Mouse (Mus musculus): ENCODE results near the gene Irf2.

Gene Irf2

DNA sequence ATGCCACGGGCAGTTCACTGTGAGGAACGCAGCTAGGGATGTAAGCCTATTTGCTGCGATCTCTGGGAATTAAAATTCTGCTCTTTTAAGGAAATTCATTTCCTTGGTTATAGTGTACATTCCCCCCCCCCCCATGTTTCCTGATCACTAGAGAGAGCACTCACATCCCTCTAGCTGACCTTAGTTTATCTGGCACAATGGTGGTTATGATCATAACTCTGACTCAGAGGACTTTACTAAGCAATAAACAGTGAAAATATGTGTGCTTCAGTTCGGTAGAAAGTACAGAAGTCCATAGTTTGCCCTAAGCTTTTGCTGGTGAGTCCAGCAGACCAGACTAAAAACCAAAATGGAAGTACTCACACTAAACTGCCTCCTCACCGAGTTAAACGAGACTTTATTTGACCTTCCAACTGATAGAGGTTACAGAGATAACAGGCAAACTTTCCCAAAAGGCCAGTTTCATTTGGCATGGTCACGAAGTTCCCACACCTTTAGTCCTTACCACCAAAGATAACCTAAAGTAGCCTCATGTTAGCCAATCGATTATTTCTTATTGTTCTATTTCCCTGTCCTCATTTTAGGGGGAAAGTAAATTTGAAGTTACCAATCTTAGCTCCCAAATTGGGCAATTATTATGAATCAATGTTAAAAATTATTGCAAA is 142.4 kb downstream of the Irf2 start:
- no peak for DNase-seq (ENCODE audit: low read depth, low spot score)

DNA sequence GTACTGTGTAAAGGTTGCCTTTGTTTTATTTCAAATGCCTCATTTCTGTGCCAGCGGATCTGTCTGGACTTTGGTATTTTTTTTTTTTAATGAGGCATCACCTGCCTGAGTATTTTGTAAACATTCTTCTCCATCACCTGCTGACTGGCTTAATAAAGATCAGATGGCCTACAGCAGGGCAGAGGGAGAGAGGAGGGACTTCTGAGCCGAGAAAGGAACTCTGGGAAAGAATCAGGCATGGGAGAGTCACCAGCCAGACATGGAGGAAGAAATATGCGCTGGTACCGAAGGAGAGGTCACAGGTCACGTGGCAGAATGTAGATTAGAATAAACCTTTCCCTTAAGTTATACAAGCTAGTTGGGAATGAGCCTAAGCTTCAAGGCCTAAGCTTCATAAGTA is 143.2 kb downstream of the Irf2 start:
- no peak for DNase-seq (ENCODE audit: low read depth, low spot score)

DNA sequence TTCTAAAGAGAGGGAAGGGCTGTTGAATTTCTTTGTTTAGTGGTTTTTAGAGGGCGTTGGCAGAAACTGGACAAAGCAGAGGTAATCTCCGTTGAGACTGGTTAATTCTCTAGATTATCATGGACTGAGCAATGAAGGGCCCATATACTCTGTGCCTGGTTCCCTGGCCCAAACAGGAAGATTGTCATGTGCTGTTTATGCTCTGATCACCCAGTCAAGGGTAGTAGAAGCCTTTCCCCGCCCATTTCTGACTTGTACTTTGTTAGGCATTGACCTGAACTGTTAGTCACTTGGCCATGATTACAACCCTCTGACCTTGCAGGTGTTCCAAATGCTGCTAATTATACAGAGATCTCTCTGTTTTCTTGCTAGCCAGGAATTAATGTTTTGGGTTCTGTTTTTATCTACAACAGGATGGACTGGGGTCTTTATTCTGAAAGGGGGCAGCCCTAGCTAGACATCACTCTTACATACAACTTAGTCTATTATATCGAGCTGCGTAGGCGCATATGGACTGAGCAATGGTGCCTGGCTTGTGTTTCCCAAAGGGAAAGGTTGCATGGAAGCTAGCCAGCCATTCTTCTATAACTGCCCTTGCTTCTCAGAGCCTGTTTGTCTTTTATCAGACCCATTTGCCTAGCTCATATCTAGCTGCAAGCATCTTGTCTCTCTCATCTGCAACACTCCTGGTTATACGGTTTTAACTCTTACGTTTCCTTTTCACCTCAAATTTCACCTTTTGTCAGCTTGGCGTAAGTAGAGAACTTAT is 143.9 kb downstream of the Irf2 start:
- no peak for DNase-seq (ENCODE audit: low read depth, low spot score)

- DNase-seq (ENCODE audit: low read depth, low spot score): no peak
Observed at GRCm38 (mm10) chr8:46885786-46886185, 146.3 kb downstream of the Irf2 start.

GRCm38 (mm10) chr8:46886216-46886615 is 146.7 kb downstream of the Irf2 start:
- no peak for DNase-seq (ENCODE audit: low read depth, low spot score)

GRCm38 (mm10) chr8:46887396-46887795 is 147.9 kb downstream of the Irf2 start:
- DNase-seq (ENCODE audit: low read depth, low spot score): no peak

DNA sequence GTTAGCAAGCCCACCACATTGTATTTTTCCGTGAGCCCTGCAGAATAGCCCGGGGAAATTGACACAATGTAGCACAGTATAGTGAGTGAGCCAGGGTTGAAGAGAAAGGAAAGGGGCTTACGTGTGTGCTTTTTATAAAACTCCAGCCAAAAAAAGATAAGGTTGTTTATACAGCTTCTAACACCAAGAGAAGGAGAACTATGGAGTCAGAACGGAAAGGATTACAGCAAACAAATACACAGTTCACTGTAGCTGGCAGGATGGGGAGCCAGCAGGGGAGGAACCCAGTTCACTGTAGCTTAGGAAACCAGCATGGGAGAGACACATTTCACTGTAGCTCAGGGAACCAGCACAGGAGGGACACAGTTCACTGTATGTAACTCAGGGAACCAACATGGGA is 149.0 kb downstream of the Irf2 start:
- no peak for DNase-seq (ENCODE audit: low read depth, low spot score)

DNA sequence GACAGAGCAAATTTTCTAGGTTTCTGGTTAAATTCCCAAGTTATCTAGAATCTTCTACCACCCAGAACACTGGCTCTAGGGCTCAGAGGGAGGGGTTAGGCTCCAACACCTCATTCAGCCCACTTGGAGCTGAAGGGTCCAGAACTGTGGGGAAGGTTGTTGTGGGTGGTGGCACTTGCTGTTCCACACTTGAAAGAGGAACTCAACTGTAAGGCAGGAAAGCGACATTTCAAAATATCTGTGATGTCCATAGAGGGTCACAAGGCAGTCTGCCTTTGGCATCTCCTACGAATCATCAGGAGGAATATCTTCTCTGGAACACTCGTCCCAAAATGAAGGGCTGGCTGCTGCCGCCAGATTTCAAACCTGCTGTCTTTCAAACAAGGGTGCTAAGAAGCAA is 150.7 kb downstream of the Irf2 start:
- DNase-seq (ENCODE audit: low read depth, low spot score): no peak

DNA sequence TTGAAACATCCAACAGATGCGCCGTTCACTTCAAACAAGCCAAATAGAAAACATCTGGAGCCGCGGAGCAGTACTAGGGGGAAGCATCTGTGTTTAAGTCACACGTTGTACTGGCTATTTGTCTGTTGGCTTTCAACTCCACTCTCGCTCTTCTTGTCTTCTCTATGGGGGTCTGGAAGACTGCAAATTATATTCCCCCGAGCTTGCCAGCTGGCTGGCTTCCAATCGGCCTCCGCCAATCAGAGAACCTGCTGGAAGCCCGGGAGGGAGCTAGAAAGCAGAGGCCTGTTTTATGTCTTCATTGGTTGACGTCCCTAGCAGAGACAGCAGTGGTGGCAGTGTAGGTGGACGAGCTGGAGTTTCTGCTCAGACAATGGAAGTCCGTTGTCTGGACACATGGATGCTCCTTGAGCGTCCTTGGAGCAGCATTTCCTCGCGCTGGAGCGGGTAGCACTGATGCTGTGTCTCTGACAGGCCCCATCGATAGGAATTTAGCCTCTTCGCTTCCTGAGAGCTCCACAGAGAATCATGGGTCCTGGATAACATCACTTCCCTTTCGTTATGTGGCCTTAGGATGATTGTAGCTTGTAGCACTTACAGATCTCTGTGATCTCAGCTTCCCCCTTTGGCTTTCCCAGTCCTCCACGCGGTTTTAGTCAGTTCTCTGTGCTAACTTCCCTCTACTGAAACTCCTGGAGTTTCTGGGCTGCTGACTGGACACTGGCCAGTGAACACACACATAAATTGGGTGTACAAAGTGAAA is 153.2 kb downstream of the Irf2 start:
- DNase-seq (ENCODE audit: low read depth, low spot score): no peak

DNA sequence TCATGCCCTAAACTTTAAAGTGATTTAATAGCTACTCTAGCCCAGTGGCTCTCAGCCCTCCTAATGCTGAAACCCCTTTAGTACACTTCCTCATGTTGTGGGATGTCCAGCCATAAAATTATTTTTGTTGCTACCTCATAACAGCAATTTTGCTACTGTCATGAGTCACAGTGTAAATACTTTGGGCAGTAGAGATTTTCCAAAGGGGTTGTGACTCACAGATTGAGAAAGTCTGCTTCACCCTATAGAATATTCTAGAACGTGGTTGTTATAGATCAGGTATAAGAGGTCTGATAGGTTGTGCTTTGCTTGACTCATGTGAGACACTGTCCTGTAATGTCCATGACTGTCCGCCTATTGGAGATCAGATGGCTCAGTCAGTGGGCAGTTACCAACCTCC is 154.9 kb downstream of the Irf2 start:
- DNase-seq (ENCODE audit: low read depth, low spot score): no peak

DNA sequence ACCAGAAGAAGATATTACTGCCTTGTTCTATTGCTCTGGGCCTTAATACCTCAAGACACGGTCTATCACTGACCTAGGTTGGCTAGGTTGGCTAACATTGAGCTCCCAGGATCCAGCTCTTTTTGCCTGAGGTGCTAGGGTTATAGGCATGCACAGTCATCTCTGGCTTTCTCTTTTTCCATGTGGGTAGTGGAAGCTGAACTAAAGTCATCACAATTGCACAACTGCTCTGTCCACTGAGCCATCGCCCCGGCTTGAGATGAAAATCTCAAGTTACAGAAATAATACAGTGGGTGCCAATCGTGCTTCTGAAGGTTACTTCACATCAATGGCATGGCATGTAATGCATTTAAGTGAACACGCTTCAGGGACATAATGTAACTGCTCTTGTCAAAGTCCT is 156.5 kb downstream of the Irf2 start:
- DNase-seq (ENCODE audit: low read depth, low spot score): no peak

- DNase-seq (ENCODE audit: low read depth, low spot score): no peak
Observed at GRCm38 (mm10) chr8:46896704-46897103, 157.2 kb downstream of the Irf2 start.

Data from telencephalon, adult 2 months (tissue).